Mouse (Mus musculus): ENCODE results near the gene Rasa1. TPM values are rescaled to one million over a fixed set of nuclear protein-coding genes. Genes with fewer than 3 reads are reported as not detected.

The Rasa1 gene
- polyA plus RNA-seq (2012; ENCODE audit: insufficient read depth, insufficient read length, missing spikeins), result 16.7 and 26.3 TPM in 2 replicates

- H3K27ac ChIP-seq (replicated peaks; ENCODE audit: low read depth, low read length), result peak within 1 kb of the TSS; percentile 90
- H3K4me3 ChIP-seq (ENCODE audit: insufficient read depth, low read depth, low read length), result peak within 1 kb of the TSS; percentile 95
- H3K4me1 ChIP-seq (ENCODE audit: control insufficient read depth, insufficient read depth, insufficient read length, low read length), result peaks cover 4% of the 10 kb centered on the region; the same call in 1 of the 2 replicates
These were observed at the start of gene Rasa1 for GRCm38 (mm10) chr13:85288843-85289713. Gene Rasa1 (minus strand): TSS chr13:85289130.

- Histone ChIP-seq H3K4me1 (ENCODE audit: control insufficient read depth, insufficient read depth, insufficient read length, low read length) (no peaks in the 10 kb centered on the region), H3K4me3 (ENCODE audit: insufficient read depth, low read depth, low read length) (no peak overlapping the region), H3K27ac (replicated peaks; ENCODE audit: low read depth, low read length) (no peak overlapping the region)
These were observed 22.6 kb upstream of the Rasa1 start for GRCm38 (mm10) chr13:85311547-85311946.

GRCm38 (mm10) chr13:85310968-85311367, 22.0 kb upstream of the Rasa1 start:
- Histone ChIP-seq H3K4me3 (ENCODE audit: insufficient read depth, low read depth, low read length) (no peak overlapping the region), H3K4me1 (ENCODE audit: control insufficient read depth, insufficient read depth, insufficient read length, low read length) (no peaks in the 10 kb centered on the region), H3K27ac (replicated peaks; ENCODE audit: low read depth, low read length) (no peak overlapping the region)

GRCm38 (mm10) chr13:85310483-85310882, 21.6 kb upstream of the Rasa1 start:
- H3K4me1 ChIP-seq (ENCODE audit: control insufficient read depth, insufficient read depth, insufficient read length, low read length), result no peaks in the 10 kb centered on the region
- H3K27ac ChIP-seq (replicated peaks; ENCODE audit: low read depth, low read length), result no peak overlapping the region
- H3K4me3 ChIP-seq (ENCODE audit: insufficient read depth, low read depth, low read length), result no peak overlapping the region

GRCm38 (mm10) chr13:85306039-85306438, 17.1 kb upstream of the Rasa1 start:
- Histone ChIP-seq H3K4me1 (ENCODE audit: control insufficient read depth, insufficient read depth, insufficient read length, low read length) (no peaks in the 10 kb centered on the region), H3K27ac (replicated peaks; ENCODE audit: low read depth, low read length) (no peak overlapping the region), H3K4me3 (ENCODE audit: insufficient read depth, low read depth, low read length) (no peak overlapping the region)

- Histone ChIP-seq H3K27ac (replicated peaks; ENCODE audit: low read depth, low read length) (no peak overlapping the region), H3K4me1 (ENCODE audit: control insufficient read depth, insufficient read depth, insufficient read length, low read length) (peaks cover 4% of the 10 kb centered on the region; the same call in 1 of the 2 replicates), H3K4me3 (ENCODE audit: insufficient read depth, low read depth, low read length) (no peak overlapping the region)
These were observed 1.7 kb upstream of the Rasa1 start for GRCm38 (mm10) chr13:85290651-85291050.

GRCm38 (mm10) chr13:85288574-85288842, 422 bp downstream of the Rasa1 start:
- H3K4me1 ChIP-seq (ENCODE audit: control insufficient read depth, insufficient read depth, insufficient read length, low read length), result peaks cover 4% of the 10 kb centered on the region; the same call in 1 of the 2 replicates
- H3K27ac ChIP-seq (replicated peaks; ENCODE audit: low read depth, low read length), result peak overlapping the region; percentile 73
- H3K4me3 ChIP-seq (ENCODE audit: insufficient read depth, low read depth, low read length), result peak overlapping the region; percentile 95

GRCm38 (mm10) chr13:85287876-85288573, 905 bp downstream of the Rasa1 start:
- Histone ChIP-seq H3K4me1 (ENCODE audit: control insufficient read depth, insufficient read depth, insufficient read length, low read length) (peaks cover 4% of the 10 kb centered on the region; the same call in 1 of the 2 replicates), H3K27ac (replicated peaks; ENCODE audit: low read depth, low read length) (peak overlapping the region; percentile 73), H3K4me3 (ENCODE audit: insufficient read depth, low read depth, low read length) (peak overlapping the region; percentile 95)

- Histone ChIP-seq H3K27ac (replicated peaks; ENCODE audit: low read depth, low read length) (no peak overlapping the region), H3K4me1 (ENCODE audit: control insufficient read depth, insufficient read depth, insufficient read length, low read length) (peaks cover 4% of the 10 kb centered on the region; the same call in 1 of the 2 replicates), H3K4me3 (ENCODE audit: insufficient read depth, low read depth, low read length) (no peak overlapping the region)
These were observed 6.3 kb downstream of the Rasa1 start for GRCm38 (mm10) chr13:85282626-85283025.

GRCm38 (mm10) chr13:85278951-85279350, 10.0 kb downstream of the Rasa1 start:
- Histone ChIP-seq H3K27ac (replicated peaks; ENCODE audit: low read depth, low read length) (no peak overlapping the region), H3K4me3 (ENCODE audit: insufficient read depth, low read depth, low read length) (no peak overlapping the region), H3K4me1 (ENCODE audit: control insufficient read depth, insufficient read depth, insufficient read length, low read length) (peaks cover 7% of the 10 kb centered on the region)

- no peak overlapping the region for H3K4me3 ChIP-seq (ENCODE audit: insufficient read depth, low read depth, low read length)
- H3K27ac ChIP-seq (replicated peaks; ENCODE audit: low read depth, low read length), result no peak overlapping the region
- peaks cover 10% of the 10 kb centered on the region for H3K4me1 ChIP-seq (ENCODE audit: control insufficient read depth, insufficient read depth, insufficient read length, low read length)
These were observed 14.4 kb downstream of the Rasa1 start for GRCm38 (mm10) chr13:85274572-85274971.

GRCm38 (mm10) chr13:85273788-85274187, 15.1 kb downstream of the Rasa1 start:
- no peak overlapping the region for H3K27ac ChIP-seq (replicated peaks; ENCODE audit: low read depth, low read length)
- no peak overlapping the region for H3K4me3 ChIP-seq (ENCODE audit: insufficient read depth, low read depth, low read length)
- peaks cover 10% of the 10 kb centered on the region for H3K4me1 ChIP-seq (ENCODE audit: control insufficient read depth, insufficient read depth, insufficient read length, low read length)

- H3K27ac ChIP-seq (replicated peaks; ENCODE audit: low read depth, low read length), result no peak overlapping the region
- no peak overlapping the region for H3K4me3 ChIP-seq (ENCODE audit: insufficient read depth, low read depth, low read length)
These were observed 50.2 kb downstream of the Rasa1 start for GRCm38 (mm10) chr13:85238760-85239159.

GRCm38 (mm10) chr13:85218656-85219055, 70.3 kb downstream of the Rasa1 start:
- Histone ChIP-seq H3K27ac (replicated peaks; ENCODE audit: low read depth, low read length) (no peak overlapping the region), H3K4me1 (ENCODE audit: control insufficient read depth, insufficient read depth, insufficient read length, low read length) (no peaks in the 10 kb centered on the region), H3K4me3 (ENCODE audit: insufficient read depth, low read depth, low read length) (no peak overlapping the region)

More at GRCm38 (mm10) chr13:85238760-85239159, 50.2 kb downstream of the Rasa1 start:
- no peaks in the 10 kb centered on the region for H3K4me1 ChIP-seq (ENCODE audit: control insufficient read depth, insufficient read depth, insufficient read length, low read length)

- no peak overlapping the region for H3K4me3 ChIP-seq (ENCODE audit: insufficient read depth, low read depth, low read length)
- H3K4me1 ChIP-seq (ENCODE audit: control insufficient read depth, insufficient read depth, insufficient read length, low read length), result no peaks in the 10 kb centered on the region
- no peak overlapping the region for H3K27ac ChIP-seq (replicated peaks; ENCODE audit: low read depth, low read length)
These were observed 78.6 kb downstream of the Rasa1 start for GRCm38 (mm10) chr13:85210353-85210752.
